Mouse (Mus musculus) cerebellum, postnatal 14 days (tissue): ENCODE measurements at regions not wholly inside any gene's neighbourhood (a gene's known extent, or its start where the extent isn't known, plus 50 kb on each side); places are given as distances from the start of the nearest gene placed in this dataset.

Source experiments
- DNase-seq, 2 experiments: peaks; one replicate each; pipeline ENCODE4 v3.0.0; 2021; ENCODE audit warnings: mixed read lengths in 2 of 2

DNA sequence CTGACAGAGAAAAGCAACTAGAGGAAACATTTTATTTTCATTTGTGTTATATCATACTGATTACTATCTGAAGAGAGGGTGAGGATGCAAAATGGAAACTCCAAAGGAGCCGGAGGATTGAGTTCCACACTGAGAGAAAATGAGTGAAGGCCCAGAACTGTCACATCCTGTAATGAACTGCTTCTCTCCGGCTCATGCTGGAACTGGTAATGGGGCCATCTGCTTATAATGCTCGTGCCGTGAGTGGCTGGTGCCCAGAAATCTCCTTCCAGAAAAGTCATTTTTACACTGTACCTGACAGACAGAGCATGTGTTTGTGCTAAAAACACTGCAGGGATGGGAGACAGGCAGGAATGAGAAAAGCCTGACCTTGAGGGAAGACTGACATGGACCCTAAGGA lies 483.5 kb upstream of the Pkdcc start:
- DNase-seq = peak; percentile 71 to 78

DNA sequence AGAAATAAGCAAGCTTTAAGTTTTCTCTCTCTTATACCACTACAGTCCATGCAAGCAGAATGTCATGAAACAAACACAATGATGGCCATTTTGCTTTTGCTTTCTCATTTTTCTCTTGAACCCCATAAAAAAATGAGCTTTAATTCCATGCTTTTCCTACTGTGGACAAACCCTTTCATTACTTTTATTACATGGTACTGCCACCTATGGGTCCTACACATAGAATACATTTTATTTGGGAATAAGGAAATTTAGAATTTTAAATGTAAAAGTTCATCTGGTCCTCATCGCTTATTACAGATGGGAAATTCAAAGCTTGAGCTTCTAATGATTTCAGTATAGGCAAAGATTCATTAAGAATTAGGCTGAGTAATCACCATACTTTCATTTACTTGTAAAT lies 472.6 kb upstream of the Pkdcc start:
- no peak for DNase-seq

DNA sequence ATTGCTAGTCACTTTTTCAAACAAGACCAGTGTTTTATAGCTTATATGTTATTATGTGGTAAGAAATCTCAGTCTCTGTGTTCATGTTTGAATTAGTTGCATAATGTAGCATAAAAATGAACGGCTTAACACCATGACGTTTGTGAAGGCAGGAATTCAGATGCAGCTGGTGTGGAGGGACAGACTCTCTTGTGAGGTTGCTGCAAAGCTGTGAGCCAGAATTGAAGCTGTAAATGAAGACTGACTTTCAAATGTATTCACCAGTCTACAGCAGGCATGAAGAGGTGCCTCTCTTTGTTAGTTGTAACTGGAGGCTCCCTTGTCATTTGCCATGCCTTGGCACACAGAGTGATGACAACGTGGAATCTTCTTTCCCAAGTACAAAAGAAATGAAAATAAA lies 457.7 kb upstream of the Pkdcc start:
- no peak for DNase-seq

DNA sequence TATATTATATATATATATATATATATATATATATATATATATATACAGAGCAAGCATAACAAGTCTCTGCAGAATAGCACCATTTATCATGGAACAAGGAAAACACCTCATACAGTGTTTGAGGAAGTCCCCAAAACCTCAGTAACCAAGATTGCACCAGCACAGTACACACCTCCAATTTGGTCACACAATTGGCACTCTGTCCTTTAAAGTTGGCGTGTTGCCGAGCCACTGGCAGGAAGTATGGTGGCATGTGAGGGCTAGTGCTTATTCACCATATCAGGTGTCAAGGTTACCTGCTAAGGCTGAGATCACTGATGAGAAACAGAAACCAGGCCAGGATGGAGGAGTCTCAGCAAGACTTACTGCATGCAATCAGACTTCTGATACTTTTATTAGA lies 436.0 kb upstream of the Pkdcc start:
- DNase-seq = peak; percentile 33 to 53

DNA sequence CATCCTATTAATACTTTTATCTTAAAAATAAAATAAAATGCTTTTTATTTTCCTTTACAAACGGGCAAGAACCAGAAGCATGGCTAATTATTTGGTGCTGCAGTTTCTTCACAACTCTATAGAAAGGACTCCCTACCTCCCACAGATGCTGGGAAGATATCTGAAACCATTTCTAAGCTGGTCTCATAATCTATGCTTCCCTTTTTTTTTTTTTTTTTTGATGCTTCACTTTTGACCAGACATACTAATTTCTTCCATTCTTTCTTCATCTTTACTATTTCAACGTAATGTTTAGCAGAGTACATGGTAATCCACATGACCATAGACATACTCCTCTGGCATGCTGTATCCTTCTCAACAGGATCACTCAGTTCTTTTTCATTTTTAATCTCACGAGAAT lies 393.0 kb upstream of the Pkdcc start:
- DNase-seq = no peak

DNA sequence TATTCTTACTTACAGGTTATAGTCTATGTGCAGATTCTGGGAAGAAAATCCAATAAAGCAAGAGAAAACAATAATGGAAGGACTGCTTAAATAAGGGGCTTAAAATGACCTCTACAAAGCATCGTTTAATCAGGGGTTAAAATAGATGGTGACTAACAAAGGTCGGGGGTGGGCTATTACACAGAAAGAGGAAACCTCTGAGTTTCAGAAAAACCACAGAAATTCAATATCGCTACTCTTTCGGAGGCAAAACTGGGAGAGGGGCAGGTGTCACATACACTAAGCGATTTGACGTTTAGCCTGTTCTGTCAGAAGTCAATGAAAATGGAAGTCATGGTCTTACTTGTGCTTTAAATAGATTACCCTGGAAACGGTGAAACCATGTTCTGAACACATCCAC lies 391.0 kb upstream of the Pkdcc start:
- no peak for DNase-seq

DNA sequence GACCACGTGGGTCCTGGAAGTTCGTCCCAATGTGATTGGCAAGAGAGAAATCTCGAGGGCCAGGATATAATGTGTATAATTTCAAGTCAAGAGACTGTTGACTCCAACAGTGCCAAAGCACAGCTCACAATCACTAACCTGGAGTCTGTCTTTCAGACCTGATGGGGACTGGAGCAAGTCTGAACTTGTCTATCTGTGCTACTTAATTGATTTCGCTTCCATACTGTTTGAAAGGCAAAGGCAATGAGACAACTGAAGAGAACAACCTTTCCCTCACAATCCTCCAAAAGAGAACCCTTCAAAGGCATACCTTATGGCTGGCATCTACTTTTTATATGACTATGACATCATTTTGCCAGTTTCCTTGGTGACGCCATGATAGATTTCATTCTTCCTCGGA lies 390.5 kb upstream of the Pkdcc start:
- no peak for DNase-seq

DNA sequence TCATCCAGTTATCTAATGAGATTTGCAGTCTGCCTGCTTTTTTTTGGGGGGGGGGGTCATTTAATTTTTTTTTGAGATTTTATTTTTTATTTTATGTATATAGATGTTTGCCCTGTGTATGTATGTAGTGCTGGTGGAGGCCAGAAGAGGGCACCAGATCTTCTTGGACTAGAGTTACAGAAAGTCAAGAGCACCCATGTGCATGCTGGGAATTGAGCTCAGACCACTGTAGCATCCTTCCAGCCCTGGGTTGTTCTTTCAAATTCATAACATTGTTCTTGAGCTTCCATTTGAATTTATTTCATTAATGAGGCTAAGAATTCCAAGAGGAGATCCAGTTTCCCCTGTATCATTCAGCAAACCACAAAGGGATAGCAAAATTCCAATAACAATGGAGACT lies 387.9 kb upstream of the Pkdcc start:
- DNase-seq = no peak

DNA sequence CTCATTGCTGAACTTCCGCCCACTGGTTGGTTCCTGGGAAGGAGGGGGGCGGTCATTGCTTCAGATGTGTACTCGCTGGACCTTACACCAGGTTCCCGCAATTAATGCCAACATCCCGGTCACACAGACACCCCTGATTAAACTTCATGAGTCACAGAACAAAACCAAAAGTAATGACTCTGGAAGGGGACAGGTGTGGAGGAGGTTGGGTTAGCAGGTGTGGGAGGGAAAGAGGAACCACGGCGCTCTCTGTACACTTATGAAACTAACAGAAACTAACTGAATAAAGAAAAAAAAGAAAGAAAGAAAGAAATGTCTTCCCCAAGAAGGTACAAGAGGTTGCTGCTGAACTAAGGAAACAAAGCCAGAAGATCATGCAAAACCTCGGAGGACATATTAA lies 387.3 kb upstream of the Pkdcc start:
- no peak for DNase-seq

DNA sequence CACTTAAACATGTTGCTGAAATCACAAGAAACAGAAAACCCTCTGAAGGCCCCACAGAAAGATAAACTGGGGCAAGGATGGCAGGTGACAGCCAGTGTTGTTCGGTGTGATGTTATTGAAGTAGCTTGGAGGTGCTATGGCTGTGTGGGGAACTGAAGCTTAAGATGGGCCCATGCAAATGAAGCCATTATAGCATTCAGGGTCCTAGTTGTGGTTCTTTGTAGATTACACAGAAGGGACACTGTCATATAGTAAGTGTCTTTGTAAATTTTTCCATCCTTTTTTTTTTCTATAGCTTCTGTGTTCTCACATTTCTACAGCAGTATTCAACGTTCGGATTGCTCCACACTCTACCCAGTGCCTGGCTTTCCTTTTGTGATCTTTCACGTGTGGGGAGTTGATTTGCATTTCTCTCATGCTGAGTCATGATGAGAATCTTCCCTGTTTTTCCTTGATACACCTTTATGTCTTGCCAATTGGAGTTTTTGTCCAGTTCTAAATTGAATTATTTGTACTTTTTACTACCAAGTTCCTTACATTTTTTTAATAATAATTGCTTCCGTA lies 386.6 kb upstream of the Pkdcc start:
- DNase-seq = no peak

DNA sequence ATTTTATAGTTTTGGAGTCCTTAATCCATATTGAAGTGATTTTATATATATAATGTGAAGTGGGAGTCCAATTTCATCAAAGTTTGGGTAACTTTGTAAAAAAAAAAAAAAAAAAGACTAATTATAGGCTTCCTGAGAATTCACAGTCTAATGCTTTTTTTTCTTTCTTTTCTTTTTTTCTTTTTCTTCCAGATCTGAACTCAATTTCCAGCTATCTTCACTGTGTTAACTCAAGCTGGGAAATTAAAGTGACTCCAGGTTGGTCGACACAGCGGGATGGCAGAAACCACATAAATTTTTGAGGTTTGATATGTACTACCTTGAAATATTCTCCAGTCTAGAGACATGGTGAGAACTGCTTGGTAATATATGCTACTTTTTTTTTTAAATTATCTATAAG lies 385.7 kb upstream of the Pkdcc start:
- DNase-seq = no peak

DNA sequence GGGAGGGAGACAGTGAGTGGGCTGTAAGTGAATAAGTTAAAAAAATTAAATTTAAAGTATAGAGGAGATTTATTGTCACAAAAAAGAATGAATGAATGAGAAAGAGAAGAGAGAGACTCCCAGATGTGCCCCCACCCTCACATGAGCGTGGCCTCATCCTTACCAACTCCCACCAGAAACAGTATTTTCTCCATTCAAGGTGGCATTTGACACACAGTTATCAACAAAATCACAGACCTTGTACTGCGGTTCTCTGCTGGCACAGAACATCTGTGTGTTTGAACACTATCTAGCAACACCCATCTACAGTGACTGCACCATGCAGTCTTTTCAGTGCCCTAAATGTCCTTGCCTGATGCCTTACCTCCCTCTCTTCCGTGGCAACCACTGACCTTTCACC lies 380.9 kb upstream of the Pkdcc start:
- no peak for DNase-seq

DNA sequence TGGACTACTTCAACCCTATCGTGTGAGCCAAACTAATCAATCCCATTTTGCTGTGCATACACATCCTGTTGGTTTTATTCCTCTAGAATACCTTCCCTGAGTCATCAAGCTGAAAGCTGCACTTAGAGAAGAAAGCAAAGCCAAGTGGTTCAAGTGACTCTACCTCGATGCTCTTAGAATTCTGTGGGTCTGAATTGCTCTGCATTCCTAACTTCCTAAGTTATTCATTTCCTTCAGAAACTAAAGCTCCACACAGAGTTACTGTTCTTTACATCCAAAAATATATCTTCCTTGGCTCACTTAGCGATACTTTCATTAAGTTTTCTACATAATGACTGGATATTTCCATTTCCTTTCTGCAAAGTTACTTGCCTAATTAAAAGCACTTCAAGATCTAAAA lies 379.0 kb upstream of the Pkdcc start:
- DNase-seq = no peak

DNA sequence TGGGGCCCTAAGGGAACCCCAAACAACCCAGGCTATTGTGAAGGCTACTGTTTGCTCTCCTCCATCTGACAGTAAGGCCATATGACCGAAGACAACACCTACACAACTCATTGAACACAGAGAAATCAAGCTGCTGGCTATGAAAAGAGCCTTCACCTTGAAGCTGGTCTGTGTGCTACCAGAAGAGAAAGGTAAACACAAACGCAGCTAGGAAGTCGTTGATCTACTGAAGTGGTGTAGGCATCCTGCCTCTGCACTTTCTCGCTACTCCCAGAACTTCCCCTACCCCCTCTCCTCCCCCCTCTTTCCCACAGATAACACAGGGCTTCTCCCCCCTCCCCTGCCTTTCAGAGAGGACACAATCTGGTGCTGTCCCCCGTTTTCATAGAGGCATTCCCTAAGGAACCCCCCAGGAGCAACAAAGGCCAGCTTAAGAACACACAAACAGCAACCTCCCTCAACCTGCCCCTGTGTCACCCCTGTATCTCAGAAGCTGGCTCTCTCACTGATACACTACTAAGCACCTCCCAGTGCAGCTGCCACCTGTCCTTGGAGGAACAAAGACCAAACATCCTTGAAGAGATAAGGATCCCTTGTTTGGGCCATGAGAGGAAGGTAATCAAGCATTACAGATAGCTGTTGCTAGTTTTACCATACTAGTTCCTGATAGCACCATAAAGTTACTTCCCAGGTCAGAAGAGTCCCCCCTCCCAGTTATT lies 368.2 kb upstream of the Pkdcc start:
- no peak for DNase-seq

DNA sequence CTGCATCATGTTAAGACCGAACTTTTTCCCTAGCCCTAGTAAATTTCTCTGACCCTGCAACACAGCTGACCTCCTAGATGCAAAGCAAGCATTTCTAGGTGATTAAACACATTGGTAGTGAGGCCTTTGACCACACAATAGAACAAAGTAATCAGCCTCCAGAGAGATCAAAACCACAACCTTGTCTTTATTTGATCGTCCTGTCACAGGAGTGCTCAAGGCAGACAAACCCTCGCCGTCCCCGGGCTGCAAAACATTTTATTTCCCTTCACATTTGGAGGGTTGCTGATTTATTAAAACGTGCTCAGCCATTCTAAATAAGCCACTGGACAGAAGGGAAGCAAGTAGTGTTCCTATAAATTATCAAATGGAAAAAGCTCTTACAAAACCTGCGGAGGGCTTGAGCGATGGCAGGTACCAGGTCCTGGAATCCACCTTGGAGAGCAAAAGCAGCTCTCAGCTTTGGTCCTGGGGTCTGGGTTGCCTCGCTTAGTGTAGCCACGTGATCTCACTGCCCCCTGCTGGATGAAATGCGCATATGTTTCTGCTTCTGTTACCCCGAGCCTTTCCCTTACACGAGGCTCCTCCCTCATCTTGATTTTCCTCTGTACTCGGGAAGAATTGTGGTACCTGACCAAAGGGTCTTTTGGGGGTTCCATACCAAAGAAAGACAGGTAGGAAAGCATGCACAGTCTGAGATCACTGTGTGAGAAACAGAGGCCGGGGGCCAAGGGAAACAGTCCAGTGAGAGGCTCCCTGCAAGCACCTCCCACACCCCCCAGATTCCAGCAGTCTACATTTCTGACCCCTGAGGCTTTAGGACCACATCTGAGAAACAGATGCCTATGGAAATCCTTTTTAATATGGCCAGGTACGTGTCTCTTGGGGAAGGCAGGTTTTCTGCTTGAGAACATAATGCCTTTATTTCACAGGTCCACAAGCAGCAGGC lies 357.6 kb upstream of the Pkdcc start:
- DNase-seq = peak; percentile 91

DNA sequence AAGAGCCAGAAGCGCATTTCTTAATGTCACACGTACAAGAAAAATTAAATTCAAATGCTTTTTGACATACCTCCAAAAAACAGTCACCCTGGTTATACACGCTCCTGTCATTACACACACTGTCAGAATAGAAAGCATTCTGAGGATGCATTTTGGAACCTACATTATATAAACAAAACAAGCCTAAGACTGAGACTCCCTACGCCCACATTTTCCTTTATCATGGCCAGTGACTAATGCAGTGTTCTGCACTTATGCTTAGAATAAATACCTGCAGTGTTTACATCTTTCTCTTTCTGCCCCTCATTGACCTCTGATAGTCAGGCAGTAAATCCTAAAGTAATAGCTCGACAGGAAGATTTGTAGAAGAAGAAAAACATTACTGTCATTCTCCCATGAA lies 354.7 kb upstream of the Pkdcc start:
- DNase-seq = no peak

DNA sequence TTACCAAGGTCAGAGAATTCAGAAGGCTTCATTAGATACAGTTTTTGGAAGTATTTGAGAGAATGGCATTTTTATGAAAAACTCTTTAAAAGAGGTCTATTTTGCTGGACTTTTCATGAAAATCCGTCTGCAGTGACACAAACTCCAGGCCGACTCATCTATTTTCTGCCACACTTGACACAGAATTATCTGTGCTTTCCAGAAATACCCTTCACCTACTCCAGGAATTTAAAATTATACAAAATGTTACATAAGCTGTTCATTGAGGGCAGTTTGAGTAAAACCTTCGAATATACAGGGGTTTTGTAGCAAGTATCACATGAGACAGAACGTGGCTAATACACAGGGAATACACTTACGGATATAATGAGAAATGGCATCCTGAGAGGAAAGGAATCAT lies 354.1 kb upstream of the Pkdcc start:
- DNase-seq = no peak

DNA sequence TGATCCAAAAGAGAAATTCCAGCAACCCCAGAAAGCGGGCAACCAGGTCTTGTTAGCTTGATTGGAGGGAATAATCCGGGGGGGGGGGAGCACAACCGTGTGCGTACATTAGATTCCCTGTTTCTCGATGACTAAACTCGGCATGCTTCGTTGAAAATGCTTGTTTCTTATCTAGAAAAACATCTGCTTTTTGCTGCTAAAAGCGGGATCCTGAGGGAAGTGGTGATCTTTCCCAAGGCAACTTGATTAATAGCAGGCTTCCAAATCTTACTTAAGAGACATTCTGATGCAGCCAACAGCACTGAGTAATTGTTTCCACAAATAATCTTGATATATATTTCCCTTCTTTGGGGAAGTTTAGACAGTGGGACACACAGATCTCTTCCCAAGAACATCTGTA lies 338.0 kb upstream of the Pkdcc start:
- no peak for DNase-seq

DNA sequence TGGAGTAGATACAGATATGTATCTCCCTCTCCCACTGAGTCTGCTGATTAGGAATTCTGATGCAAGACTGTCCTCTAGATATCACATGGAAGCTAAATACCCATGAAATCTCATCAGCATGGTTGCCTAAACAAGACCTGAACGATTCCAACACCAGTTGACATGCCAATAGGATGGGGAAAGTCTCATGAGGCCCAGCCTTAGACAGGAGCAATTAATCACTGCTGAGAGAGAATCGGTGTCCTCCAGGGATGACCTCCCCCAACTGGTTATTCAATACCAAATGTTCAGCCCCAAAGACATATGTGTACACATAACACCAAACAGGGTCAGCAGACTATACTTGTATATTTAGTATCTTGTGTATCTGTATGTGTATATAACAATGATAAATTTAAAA lies 314.5 kb upstream of the Pkdcc start:
- DNase-seq = no peak

DNA sequence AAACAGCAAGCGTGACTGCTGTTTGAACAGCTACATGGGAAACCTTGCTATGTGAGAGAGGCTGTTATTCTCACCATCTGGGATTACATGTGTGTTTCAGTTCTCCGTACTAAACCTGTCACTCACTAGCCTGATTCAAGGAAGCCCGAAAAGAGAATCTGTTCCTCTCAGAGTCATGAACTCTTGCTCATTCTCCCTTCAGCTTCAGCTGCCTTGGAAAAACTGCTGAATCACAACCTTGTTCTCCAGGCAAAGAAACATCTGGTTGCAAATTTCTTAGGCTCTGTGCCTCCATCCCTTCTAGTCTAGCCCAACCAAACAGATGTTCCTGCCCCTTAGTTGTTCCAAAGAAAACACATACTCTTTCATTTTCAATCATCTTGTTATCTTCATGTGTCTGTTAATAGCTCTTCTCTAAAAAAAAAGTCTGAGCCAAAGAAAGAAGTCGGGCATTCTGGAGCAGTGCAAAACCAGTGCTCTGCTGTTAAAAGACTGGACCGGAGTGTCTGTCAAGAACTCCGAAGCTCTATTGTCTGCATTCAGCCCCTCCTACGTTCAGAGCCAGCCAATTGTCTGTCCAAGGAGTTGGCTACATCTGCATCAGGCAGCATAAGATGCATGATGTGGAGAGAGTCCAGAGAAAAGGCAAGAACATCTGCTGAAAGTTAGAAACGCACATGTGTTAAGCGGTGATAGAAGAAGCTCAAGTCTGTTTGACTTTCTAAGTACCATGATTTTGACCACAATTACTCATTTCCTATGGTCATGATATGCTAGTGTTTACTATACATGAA lies 313.8 kb upstream of the Pkdcc start:
- no peak for DNase-seq

DNA sequence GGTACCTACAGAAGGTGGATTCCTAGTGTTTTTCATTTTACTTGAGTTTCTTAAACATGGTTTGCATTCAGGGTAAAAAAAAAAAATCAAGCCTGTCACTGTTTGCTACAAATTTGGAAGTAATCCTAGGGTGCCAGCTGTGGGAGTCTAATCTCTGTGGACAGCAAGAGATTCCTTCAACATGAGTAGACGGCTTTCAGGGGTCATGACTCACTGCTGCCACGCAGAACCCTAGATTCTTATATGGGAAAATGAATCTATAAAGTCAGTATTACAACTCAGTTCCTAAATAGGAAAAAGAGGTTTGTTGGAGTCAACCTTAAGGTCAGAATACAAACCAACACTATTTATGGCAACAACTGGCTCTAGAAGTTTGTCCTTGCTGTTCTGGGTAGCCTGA lies 310.1 kb upstream of the Pkdcc start:
- no peak for DNase-seq

DNA sequence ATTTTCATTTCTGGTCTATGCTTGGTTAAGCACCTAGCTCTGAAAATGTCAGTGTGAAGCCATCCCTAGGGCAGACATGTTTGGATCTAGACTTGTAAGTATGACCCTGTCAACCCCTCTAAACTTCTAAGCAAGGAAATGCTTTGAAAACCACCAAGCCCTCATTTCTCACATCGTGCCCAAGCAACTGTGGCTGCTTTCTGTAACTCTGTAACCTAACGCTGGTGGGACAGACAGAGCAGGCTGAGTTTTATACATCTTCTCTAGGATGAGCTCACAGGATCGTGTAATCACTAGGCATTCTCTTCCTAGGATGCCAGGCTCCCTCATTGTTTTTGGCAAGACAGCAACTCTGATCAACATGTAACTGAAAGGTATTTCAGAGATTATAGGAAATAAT lies 309.6 kb upstream of the Pkdcc start:
- no peak for DNase-seq

DNA sequence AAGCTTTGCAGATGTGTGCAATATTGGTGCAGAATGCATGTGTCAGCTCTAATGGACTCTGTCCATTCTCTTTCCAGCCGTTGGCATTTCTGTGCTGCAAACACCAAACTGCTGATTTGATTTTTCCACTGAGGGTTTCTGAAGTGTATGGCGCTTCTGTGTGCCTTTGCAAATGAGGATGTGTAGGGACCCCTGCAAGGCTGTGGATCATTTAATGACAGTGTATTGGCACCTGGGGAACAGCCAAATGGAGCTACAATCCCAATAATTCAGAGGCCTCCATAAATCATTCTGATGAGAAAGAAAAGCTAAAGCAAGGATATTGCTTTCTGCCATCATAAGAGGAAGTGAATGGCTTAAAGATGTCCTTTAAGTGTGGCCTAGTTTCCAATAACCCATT lies 305.9 kb upstream of the Pkdcc start:
- no peak for DNase-seq
